Mouse (Mus musculus) heart, postnatal 4 days (tissue): ENCODE data around the gene Cul4b. TPM values are rescaled to one million over a fixed set of nuclear protein-coding genes. Genes with fewer than 3 reads are reported as not detected.
"Not testable (repeated sequence)": the region's sequence is repeated elsewhere in the genome, so short reads cannot be mapped to it uniquely, and the experiment has no call there.

ENCODE experiments used
- DNase-seq: peaks from one replicate; pipeline ENCODE4 v3.0.0; 2021
- total RNA-seq, 2 experiments: library from RNA; stranded (reverse); gene quantifications; 2 replicates each; pipeline ENCODE4 v1.2.3; 2021

Gene Cul4b
- total RNA-seq = 10 to 100 TPM; 19.3 to 19.5 TPM

GRCm38 (mm10) chrX:38576078-38576477 lies at the start of gene Cul4b:
Cul4b (minus strand) TSS chrX:38576196.
- DNase-seq = peak; percentile 36

- DNase-seq = no peak
Observed at GRCm38 (mm10) chrX:38600995-38601369, 25.0 kb upstream of the Cul4b start.

- DNase-seq = peak; percentile 67
Observed at GRCm38 (mm10) chrX:38600177-38600994, 24.4 kb upstream of the Cul4b start, which contains the start of gene Mcts1. Mcts1 (plus strand) TSS chrX:38600578.

- peak; percentile 8 for DNase-seq
Observed at GRCm38 (mm10) chrX:38593180-38593889, 17.3 kb upstream of the Cul4b start.

- no peak for DNase-seq
Observed at GRCm38 (mm10) chrX:38591749-38592148, 15.8 kb upstream of the Cul4b start.

GRCm38 (mm10) chrX:38589827-38590226 lies 13.8 kb upstream of the Cul4b start:
- DNase-seq = peak; percentile 5

- DNase-seq = no peak
Observed at GRCm38 (mm10) chrX:38583261-38583660, 7.3 kb upstream of the Cul4b start.

- no peak for DNase-seq
Observed at GRCm38 (mm10) chrX:38581140-38581539, 5.1 kb upstream of the Cul4b start.

GRCm38 (mm10) chrX:38566521-38567205 lies 9.3 kb downstream of the Cul4b start:
- DNase-seq = no peak

- no peak for DNase-seq
Observed at GRCm38 (mm10) chrX:38565176-38565542, 10.8 kb downstream of the Cul4b start.

GRCm38 (mm10) chrX:38564542-38565175 lies 11.3 kb downstream of the Cul4b start:
- peak; percentile 88 for DNase-seq

GRCm38 (mm10) chrX:38563941-38564541 lies 12.0 kb downstream of the Cul4b start:
- DNase-seq = no peak

GRCm38 (mm10) chrX:38553255-38553654 lies 22.7 kb downstream of the Cul4b start:
- DNase-seq = no peak

- DNase-seq = peak; percentile 43
Observed at GRCm38 (mm10) chrX:38514556-38514955, 61.4 kb downstream of the Cul4b start.

GRCm38 (mm10) chrX:38504846-38505245 lies 71.2 kb downstream of the Cul4b start:
- no peak for DNase-seq

GRCm38 (mm10) chrX:38502182-38502581 lies 73.8 kb downstream of the Cul4b start:
- DNase-seq = not testable (repeated sequence)

- DNase-seq = not testable (repeated sequence)
Observed at GRCm38 (mm10) chrX:38485464-38485863, 90.5 kb downstream of the Cul4b start.

Other genes with a start within 250 kb of the Cul4b start
- 100 to 1,000 TPM; 144 TPM for gene Lamp2, start 119.7 kb downstream of the Cul4b start, total RNA-seq
- 10 to 100 TPM; 38.9 to 40.9 TPM for gene Mcts1, start 24.4 kb upstream of the Cul4b start, total RNA-seq
- 10 to 100 TPM in 1 of 2 experiments, 1 to 10 TPM in 1; 8.6 to 10.1 TPM for gene C1galt1c1, start 58.9 kb upstream of the Cul4b start, total RNA-seq
- gene 6030498E09Rik, start 196.5 kb upstream of the Cul4b start, total RNA-seq = under 1 TPM in 1 of 2 experiments, not detected in 1; 0.20 TPM